In genomic region chr1:37025376-37025775, GRCm38 (mm10) we compare ENCODE assay signal across 25 mouse cellular contexts. TPM values are rescaled to one million over a fixed set of nuclear protein-coding genes. Genes with fewer than 3 reads are reported as not detected.
DNase-seq lines count a peak whose midpoint lies in the region; ATAC-seq and TF ChIP-seq lines count a peak whose summit lies in the region.
"Had no signal": no experiment of that assay in that cellular context is flagged by ENCODE, and none has a peak within 500 bp of the region (broad histone marks: within the 10 kb centered on the region; RNA-seq: fewer than 3 reads in every experiment).

No protein-coding gene starts in this region.

- 0 out of 2 replicates have a peak, but pooled peaks cover 1% of the 10 kb centered on the region for H3K27me3 ChIP-seq in kidney, adult 2 months (replicated peaks; ENCODE audit: control insufficient read depth, insufficient read depth, low read length)
- no peaks in the 10 kb centered on the region for H3K27me3 ChIP-seq in kidney, embryonic 14.5 days (ENCODE audit: control insufficient read depth, insufficient read depth, low read length)
- no peaks in the 10 kb centered on the region for H3K27me3 ChIP-seq in liver, adult 2 months (ENCODE audit: control insufficient read depth, insufficient read depth, low read length)
- H3K27me3 ChIP-seq in liver, embryonic 12.5 days (replicated peaks), result peaks cover 46% of the 10 kb centered on the region
- H3K27me3 ChIP-seq in lung, postnatal 0 days (replicated peaks; ENCODE audit: insufficient read depth, low read length), result no peaks in the 10 kb centered on the region
- H3K27me3 ChIP-seq: embryonic facial prominence, embryonic 15.5 days; forebrain, embryonic 12.5 days had no signal

- peak; percentile 53 for DNase-seq in kidney, adult 2 months
- DNase-seq in liver, adult 2 months (ENCODE audit: extremely low read depth, low read depth, low spot score), result peak; percentile 94
- peak; percentile 12 for DNase-seq in lung, postnatal 0 days (ENCODE audit: low spot score)
- no peak for DNase-seq in lung, postnatal 14 days
- DNase-seq: adrenal gland, postnatal 10 days; adrenal gland, postnatal 25 days; cerebellum, adult 11 months; cerebellum, adult 18-20 months; cerebellum, adult 8-10 months; cerebellum, adult 9-11 months; cerebellum, postnatal 14 days; cerebellum, postnatal 36 days; embryo, embryonic 11 days had no signal

- 50% methylated on average over 1 of the region's 1 CpGs for WGBS in kidney, adult 2 months
- WGBS in kidney, embryonic 14.5 days, result 100% methylated on average over 1 of the region's 1 CpGs
- 17% methylated on average over 1 of the region's 1 CpGs for WGBS in liver, adult 2 months
- 62% methylated on average over 1 of the region's 1 CpGs for WGBS in liver, embryonic 12.5 days (ENCODE audit: insufficient replicate concordance)
- 69% methylated on average over 1 of the region's 1 CpGs for WGBS in lung, postnatal 0 days

- no peak for ATAC-seq in kidney, embryonic 14.5 days (ENCODE audit: low FRiP score, low TSS enrichment)
- ATAC-seq in liver, embryonic 12.5 days, result no peak
- ATAC-seq in lung, postnatal 0 days, result no peak
- ATAC-seq: forebrain, embryonic 14.5 days had no signal

- no peak overlapping the region; the same call in 1 of the 2 replicates for H3K27ac ChIP-seq in kidney, adult 2 months (ENCODE audit: insufficient read depth, low read depth, low read length)
- H3K27ac ChIP-seq in kidney, embryonic 14.5 days (ENCODE audit: low read depth, low read length), result no peak overlapping the region
- peak overlapping the region; percentile 87 for H3K27ac ChIP-seq in liver, adult 2 months (replicated peaks; ENCODE audit: insufficient read depth, low read depth, low read length)
- no peak overlapping the region for H3K27ac ChIP-seq in liver, embryonic 12.5 days
- H3K27ac ChIP-seq in lung, postnatal 0 days (ENCODE audit: low read length), result no peak overlapping the region
- H3K27ac ChIP-seq: embryonic facial prominence, embryonic 13.5 days; embryonic facial prominence, embryonic 15.5 days; forebrain, embryonic 10.5 days; forebrain, embryonic 12.5 days had no signal

- TF ChIP-seq CTCF in kidney, adult 2 months (conservative IDR thresholded peaks at IDR 0.05; ENCODE audit: insufficient read depth, insufficient read length, low read depth, low read length), result no peak
- TF ChIP-seq CTCF in liver, adult 2 months (IDR thresholded peaks at IDR 0.05; ENCODE audit: low read depth, low read length), result no peak
- no peak for TF ChIP-seq CTCF in lung, postnatal 0 days (IDR thresholded peaks at IDR 0.05)

- H3K4me2 ChIP-seq in kidney, embryonic 14.5 days (replicated peaks; ENCODE audit: low read depth, low read length), result no peak overlapping the region
- H3K4me2 ChIP-seq in liver, embryonic 12.5 days, result no peak overlapping the region
- H3K4me2 ChIP-seq in lung, postnatal 0 days (replicated peaks; ENCODE audit: low read depth, low read length), result no peak overlapping the region
- H3K4me2 ChIP-seq: embryonic facial prominence, embryonic 13.5 days; embryonic facial prominence, embryonic 15.5 days; forebrain, embryonic 12.5 days had no signal

- H3K9me3 ChIP-seq in kidney, embryonic 14.5 days (ENCODE audit: control insufficient read depth, low read length), result no peaks in the 10 kb centered on the region
- H3K9me3 ChIP-seq in liver, embryonic 12.5 days (replicated peaks), result no peaks in the 10 kb centered on the region
- no peaks in the 10 kb centered on the region for H3K9me3 ChIP-seq in lung, postnatal 0 days (ENCODE audit: low read length)
- H3K9me3 ChIP-seq: embryonic facial prominence, embryonic 13.5 days; embryonic facial prominence, embryonic 15.5 days; forebrain, embryonic 10.5 days; forebrain, embryonic 12.5 days had no signal

- H3K9ac ChIP-seq in kidney, embryonic 14.5 days (ENCODE audit: low read depth, low read length), result no peak overlapping the region
- H3K9ac ChIP-seq in liver, adult 2 months (ENCODE audit: low read depth, low read length), result no peak overlapping the region
- no peak overlapping the region for H3K9ac ChIP-seq in liver, embryonic 12.5 days
- H3K9ac ChIP-seq in lung, postnatal 0 days (replicated peaks; ENCODE audit: low read depth), result no peak overlapping the region
- H3K9ac ChIP-seq: embryonic facial prominence, embryonic 13.5 days; embryonic facial prominence, embryonic 15.5 days; forebrain, embryonic 12.5 days had no signal

- H3K36me3 ChIP-seq in kidney, adult 2 months (ENCODE audit: control insufficient read depth, insufficient read depth, low read length), result no peaks in the 10 kb centered on the region
- H3K36me3 ChIP-seq in kidney, embryonic 14.5 days (ENCODE audit: control insufficient read depth, insufficient read depth, low read length), result no peaks in the 10 kb centered on the region
- H3K36me3 ChIP-seq in liver, adult 2 months (ENCODE audit: control insufficient read depth, insufficient read depth, low read length), result no peaks in the 10 kb centered on the region
- no peaks in the 10 kb centered on the region for H3K36me3 ChIP-seq in liver, embryonic 12.5 days
- H3K36me3 ChIP-seq in lung, postnatal 0 days (ENCODE audit: insufficient read depth, low read length), result no peaks in the 10 kb centered on the region
- H3K36me3 ChIP-seq: embryonic facial prominence, embryonic 13.5 days; embryonic facial prominence, embryonic 15.5 days; forebrain, embryonic 10.5 days; forebrain, embryonic 12.5 days had no signal

- peaks cover 3% of the 10 kb centered on the region; the same call in 1 of the 2 replicates for H3K4me1 ChIP-seq in kidney, adult 2 months (ENCODE audit: control insufficient read depth, insufficient read depth, low read length)
- 0 out of 2 replicates have a peak, but pooled peaks cover 5% of the 10 kb centered on the region for H3K4me1 ChIP-seq in kidney, embryonic 14.5 days (ENCODE audit: control insufficient read depth, insufficient read depth, low read length)
- peaks cover 20% of the 10 kb centered on the region for H3K4me1 ChIP-seq in liver, adult 2 months (ENCODE audit: control insufficient read depth, insufficient read depth, low read length)
- H3K4me1 ChIP-seq in liver, embryonic 12.5 days, result 0 out of 2 replicates have a peak, but pooled peaks cover 8% of the 10 kb centered on the region
- H3K4me1 ChIP-seq in lung, postnatal 0 days (ENCODE audit: insufficient read depth, low read depth, low read length), result no peaks in the 10 kb centered on the region

- no peak for TF ChIP-seq POLR2A in kidney, adult 2 months (IDR thresholded peaks at IDR 0.05; ENCODE audit: low read depth, low read length)
- no peak for TF ChIP-seq POLR2A in liver, adult 2 months (IDR thresholded peaks at IDR 0.05; ENCODE audit: extremely low read depth, insufficient read depth, low read length)

- TF ChIP-seq EP300 in lung, postnatal 0 days (IDR thresholded peaks at IDR 0.05), result no peak

- no peaks in the 10 kb centered on the region for H3K79me2 ChIP-seq in liver, adult 2 months (ENCODE audit: control insufficient read depth, insufficient read depth, low read length)

- no peak overlapping the region for H3K4me3 ChIP-seq in kidney, adult 2 months (ENCODE audit: insufficient read depth, low read depth, low read length)
- no peak overlapping the region for H3K4me3 ChIP-seq in kidney, embryonic 14.5 days (ENCODE audit: low read length)
- H3K4me3 ChIP-seq in liver, adult 2 months (ENCODE audit: insufficient read depth, low read depth, low read length), result no peak overlapping the region
- H3K4me3 ChIP-seq in liver, embryonic 12.5 days, result no peak overlapping the region
- H3K4me3 ChIP-seq in lung, postnatal 0 days (ENCODE audit: low read depth, low read length), result no peak overlapping the region
- H3K4me3 ChIP-seq: embryonic facial prominence, embryonic 13.5 days; embryonic facial prominence, embryonic 15.5 days; erythroblast, embryonic 14.5 days; forebrain, embryonic 10.5 days; forebrain, embryonic 12.5 days had no signal

RNA-seq across cellular contexts. Expression of gene Vwa3b, which starts 1.0 kb away (rescaled TPM):
- polyA plus RNA-seq in kidney, adult 2 months (2012; rRNA removed), result 0.14 and 0.34 TPM in 2 replicates
- polyA plus RNA-seq in kidney, embryonic 14.5 days (2014; fragmentation: Nextera tagmentation; extraction: Ambion mirVana), result not detected in 2 replicates
- 0.37 and 1.0 TPM in 2 replicates for total RNA-seq in liver, adult 2 months (2014; rRNA removed)
- polyA plus RNA-seq in liver, adult 2 months (2012; rRNA removed), result 0.40 and 0.46 TPM in 2 replicates
- polyA plus RNA-seq in liver, embryonic 12.5 days (2016; fragmentation: Nextera tagmentation; extraction: Ambion mirVana), result not detected in 2 replicates
- polyA plus RNA-seq in lung, postnatal 0 days (2015; fragmentation: Nextera tagmentation; extraction: Ambion mirVana), result 1.4 and 2.3 TPM in 2 replicates
- total RNA-seq: common myeloid progenitor, adult 5-6 weeks; MEL had no signal
- polyA plus RNA-seq: adrenal gland, adult 2 months; C2C12; erythroblast, embryonic 14.5 days had no signal
